ENCODE assay signal across 15 mouse cellular contexts in genomic region chr3:38918926-38919325, GRCm38 (mm10). TPM values are rescaled to one million over a fixed set of nuclear protein-coding genes. Genes with fewer than 3 reads are reported as not detected.
DNase-seq lines count a peak whose midpoint lies in the region; ATAC-seq and TF ChIP-seq lines count a peak whose summit lies in the region.
"Had no signal": no experiment of that assay in that cellular context is flagged by ENCODE, and none has a peak within 500 bp of the region (broad histone marks: within the 10 kb centered on the region; RNA-seq: fewer than 3 reads in every experiment).

No protein-coding gene starts in this region.

- H3K4me3 ChIP-seq in heart, embryonic 12.5 days, result no peak overlapping the region
- H3K4me3 ChIP-seq in layer of hippocampus, adult 2 months, result no peak overlapping the region
- H3K4me3 ChIP-seq in hindbrain, embryonic 14.5 days (replicated peaks; ENCODE audit: low read length), result no peak overlapping the region
- H3K4me3 ChIP-seq: forebrain, embryonic 15.5 days had no signal

- WGBS in heart, embryonic 12.5 days, result 57% methylated on average over 2 of the region's 2 CpGs
- 57% methylated on average over 2 of the region's 2 CpGs for WGBS in hindbrain, embryonic 14.5 days

- no peaks in the 10 kb centered on the region for H3K27me3 ChIP-seq in heart, embryonic 12.5 days (replicated peaks)
- H3K27me3 ChIP-seq in hindbrain, embryonic 14.5 days (ENCODE audit: control insufficient read depth, insufficient read depth, low read length), result no peaks in the 10 kb centered on the region
- H3K27me3 ChIP-seq: forebrain, embryonic 15.5 days had no signal

- H3K27ac ChIP-seq in heart, embryonic 12.5 days (ENCODE audit: poor library complexity, severe bottlenecking), result no peak overlapping the region; the same call in 1 of the 2 replicates
- H3K27ac ChIP-seq in layer of hippocampus, adult 2 months, result peak overlapping the region; percentile 48; the same call in 1 of the 2 replicates
- no peak overlapping the region; the same call in 1 of the 2 replicates for H3K27ac ChIP-seq in hindbrain, embryonic 14.5 days
- H3K27ac ChIP-seq: forebrain, embryonic 15.5 days had no signal

- no peak for TF ChIP-seq CTCF in layer of hippocampus, adult 2 months (conservative IDR thresholded peaks at IDR 0.05)
- TF ChIP-seq CTCF in brain, embryonic 14.5 days (IDR thresholded peaks at IDR 0.05; ENCODE audit: borderline replicate concordance, extremely low read depth, insufficient read depth, insufficient read length), result no peak

- no peaks in the 10 kb centered on the region for H3K9me3 ChIP-seq in heart, embryonic 12.5 days (replicated peaks)
- no peaks in the 10 kb centered on the region for H3K9me3 ChIP-seq in hindbrain, embryonic 14.5 days (ENCODE audit: control insufficient read depth, low read length)
- H3K9me3 ChIP-seq: forebrain, embryonic 15.5 days had no signal

- H3K36me3 ChIP-seq in heart, embryonic 12.5 days, result 0 out of 2 replicates have a peak, but pooled peaks cover 5% of the 10 kb centered on the region
- no peaks in the 10 kb centered on the region; the same call in 1 of the 2 replicates for H3K36me3 ChIP-seq in hindbrain, embryonic 14.5 days (replicated peaks; ENCODE audit: control insufficient read depth, insufficient read depth)
- H3K36me3 ChIP-seq: forebrain, embryonic 15.5 days had no signal

- peak; percentile 93 for DNase-seq in heart, adult 11 months
- DNase-seq in layer of hippocampus, adult 2 months (ENCODE audit: low spot score in 2 of 2), result no peak
- no peak for DNase-seq in layer of hippocampus, adult 11-12 months (ENCODE audit: low spot score)
- DNase-seq in brain, embryonic 14.5 days (ENCODE audit: low read depth), result peak; percentile 37
- DNase-seq in hindbrain, embryonic 14.5 days (ENCODE audit: low spot score), result no peak
- no peak for DNase-seq in thymus, adult 18-20 months
- no peak for DNase-seq in right cerebral cortex, adult 2 months (ENCODE audit: low spot score in 2 of 2)
- DNase-seq: adrenal gland, adult 8-10 months; layer of hippocampus, adult 9-11 months; liver; retina, postnatal 1 day; thymus, postnatal 36 days had no signal

- peaks cover 5% of the 10 kb centered on the region; the same call in 1 of the 2 replicates for H3K4me1 ChIP-seq in heart, embryonic 12.5 days (replicated peaks)
- peaks cover 5% of the 10 kb centered on the region for H3K4me1 ChIP-seq in hindbrain, embryonic 14.5 days (replicated peaks; ENCODE audit: control insufficient read depth, insufficient read depth, low read length)

- TF ChIP-seq POLR2A in brain, embryonic 14.5 days (IDR thresholded peaks at IDR 0.05; ENCODE audit: borderline replicate concordance, extremely low read depth, insufficient read depth, insufficient read length, poor library complexity, severe bottlenecking), result no peak

- no peak overlapping the region for H3K4me2 ChIP-seq in heart, embryonic 12.5 days
- no peak overlapping the region for H3K4me2 ChIP-seq in hindbrain, embryonic 14.5 days (replicated peaks)
- H3K4me2 ChIP-seq: forebrain, embryonic 15.5 days had no signal

- H3K9ac ChIP-seq in heart, embryonic 12.5 days, result no peak overlapping the region
- H3K9ac ChIP-seq in hindbrain, embryonic 14.5 days, result no peak overlapping the region
- H3K9ac ChIP-seq: forebrain, embryonic 15.5 days had no signal

- ATAC-seq in heart, embryonic 12.5 days (ENCODE audit: insufficient number of reproducible peaks, low FRiP score), result no peak
- ATAC-seq in hindbrain, embryonic 14.5 days (ENCODE audit: low FRiP score), result peak; percentile 27; the same call in 1 of the 2 replicates
- ATAC-seq: CD4-positive, CD25-positive, alpha-beta regulatory T cell, adult 4 months; forebrain, embryonic 15.5 days had no signal

RNA-seq across cellular contexts. Expression of gene Fat4, which starts 32.2 kb away (rescaled TPM):
- 5.3 and 7.0 TPM in 2 replicates for polyA plus RNA-seq in heart, embryonic 12.5 days (2016; fragmentation: Nextera tagmentation; extraction: Ambion mirVana)
- total RNA-seq in layer of hippocampus, adult 2 months (2021), result 10 to 100 TPM; 29.4 to 34.5 TPM
- 13.9 and 20.9 TPM in 2 replicates for polyA plus RNA-seq in brain, embryonic 14.5 days (2012; rRNA removed)
- 15.8 and 18.2 TPM in 2 replicates for polyA plus RNA-seq in hindbrain, embryonic 14.5 days (2014; fragmentation: Nextera tagmentation; extraction: Ambion mirVana)
- polyA plus RNA-seq: CD4-positive, CD25-positive, alpha-beta regulatory T cell, adult 4 months had no signal

Comparison
In these comparisons a context has a peak if more than half of its experiments do, and no peak if none do; other contexts are left out.
1. DNase-seq: peak in heart, adult 11 months (single experiment) and brain, embryonic 14.5 days (single experiment); none in layer of hippocampus, adult 2 months (0 of 2), layer of hippocampus, adult 11-12 months (single experiment), hindbrain, embryonic 14.5 days (single experiment), thymus, adult 18-20 months (0 of 2) and right cerebral cortex, adult 2 months (0 of 2).